Mouse (Mus musculus) T-helper 17 cell (primary cell): Measurements from ENCODE around the gene Rnf216.

ENCODE experiments used
- in situ Hi-C, 2 experiments: fragments of 300-600 bp; cut with MboI, MseI; formaldehyde crosslinking; loops; 1 replicate in 1 of 2; 2 replicates in 1 of 2; pipeline ENCODE4 v1.15.1; 2025; ENCODE audit warnings: high pct_unique_total_duplicates in 2 of 2

The Rnf216 gene

DNA sequence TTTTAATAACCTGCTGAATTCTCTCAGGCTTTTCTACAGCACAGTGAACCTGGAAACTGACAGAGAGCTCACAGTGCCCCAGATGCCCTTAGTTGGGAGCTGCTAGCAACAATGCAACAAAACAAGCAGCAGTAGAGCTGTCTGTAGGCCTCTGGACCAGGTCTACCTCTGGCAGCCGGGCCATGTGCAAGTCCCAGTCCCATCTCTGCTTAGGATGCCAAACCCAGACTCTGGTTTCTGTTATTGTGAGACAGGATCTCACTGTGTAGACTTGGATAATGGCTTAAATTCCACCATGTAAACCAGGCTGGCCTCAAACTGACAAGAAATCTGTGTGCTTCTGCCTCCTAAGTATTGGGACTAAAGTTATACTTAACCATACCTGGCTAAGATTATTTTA lies 11.2 kb downstream of the Rnf216 start:
- in situ Hi-C loops: no loop called here

DNA sequence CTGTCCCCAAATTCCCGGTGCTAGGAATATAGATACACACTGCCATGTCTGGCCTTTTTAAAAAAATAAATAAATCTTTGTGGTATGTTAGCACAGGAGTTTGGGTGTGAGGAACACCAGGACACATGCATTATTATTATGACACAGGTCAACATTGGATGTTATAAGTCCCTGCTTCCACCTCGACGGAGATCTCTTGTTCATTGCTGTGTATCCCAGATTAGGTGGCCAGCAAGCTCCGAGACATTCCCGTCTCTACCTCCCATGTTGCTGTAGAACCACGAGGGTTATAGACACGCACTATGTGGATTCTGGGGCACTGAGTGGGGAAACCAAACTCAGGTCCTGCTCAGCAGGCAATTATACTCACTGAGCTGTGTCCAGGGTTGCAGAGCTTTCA lies 17.5 kb downstream of the Rnf216 start:
- in situ Hi-C loops: no loop called here

DNA sequence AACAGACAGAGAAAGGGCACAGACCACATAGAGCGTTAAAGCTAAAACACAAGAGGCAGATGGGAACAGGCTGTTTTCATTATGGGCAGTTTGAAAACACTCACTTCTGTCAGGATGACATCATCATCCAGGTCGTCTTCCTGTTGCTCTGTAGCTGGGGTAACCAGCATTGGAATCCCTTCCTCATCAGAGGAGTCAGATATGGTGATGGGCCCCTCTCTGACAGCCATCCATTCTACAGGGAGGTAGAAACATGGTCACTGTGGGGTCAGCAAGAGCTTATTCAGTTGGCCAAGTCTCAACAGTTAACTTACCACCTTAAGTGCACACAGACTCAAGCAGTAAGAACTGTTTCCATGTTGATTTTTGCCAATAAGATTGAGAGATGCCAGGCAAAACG lies 19.9 kb downstream of the Rnf216 start:
- in situ Hi-C loops: no loop called here

DNA sequence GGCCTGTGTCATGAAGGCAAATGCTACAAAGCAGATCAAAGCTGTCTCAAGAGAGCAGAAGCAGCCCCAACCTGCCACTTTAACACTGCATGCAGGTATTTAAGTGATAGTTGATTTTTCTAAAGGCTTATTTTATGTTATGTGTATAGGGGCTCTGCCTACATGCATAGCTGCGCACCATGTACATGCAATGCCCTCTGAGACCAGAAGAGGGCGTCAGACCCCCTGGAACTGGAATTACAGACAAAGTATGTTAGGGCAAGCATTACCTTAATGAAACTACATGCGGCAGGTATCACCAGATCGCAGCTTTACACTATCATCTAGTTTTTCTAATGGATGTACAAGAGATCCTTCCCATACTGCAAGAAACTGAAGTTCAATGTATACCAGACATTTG lies 27.9 kb downstream of the Rnf216 start:
- in situ Hi-C loops: no loop called here

DNA sequence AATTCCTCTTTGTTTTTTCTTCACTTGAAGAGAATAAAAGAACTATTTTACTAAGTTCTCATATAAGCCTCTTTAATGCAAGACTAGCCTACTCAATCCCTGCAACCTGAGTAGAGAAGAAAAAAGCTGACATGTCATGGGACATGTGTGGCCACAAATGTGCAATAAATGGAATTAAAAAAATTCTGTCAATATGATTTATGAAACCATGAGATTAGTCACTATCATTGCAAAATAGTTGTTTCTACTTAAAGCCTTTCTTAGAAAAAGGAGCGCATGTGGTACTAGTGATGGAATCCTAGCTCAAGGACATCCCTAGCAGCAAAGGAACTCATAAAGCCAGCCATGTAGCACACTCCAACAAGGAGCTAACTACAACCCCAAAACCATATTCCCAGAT lies 33.0 kb downstream of the Rnf216 start:
- in situ Hi-C loops: no loop called here

DNA sequence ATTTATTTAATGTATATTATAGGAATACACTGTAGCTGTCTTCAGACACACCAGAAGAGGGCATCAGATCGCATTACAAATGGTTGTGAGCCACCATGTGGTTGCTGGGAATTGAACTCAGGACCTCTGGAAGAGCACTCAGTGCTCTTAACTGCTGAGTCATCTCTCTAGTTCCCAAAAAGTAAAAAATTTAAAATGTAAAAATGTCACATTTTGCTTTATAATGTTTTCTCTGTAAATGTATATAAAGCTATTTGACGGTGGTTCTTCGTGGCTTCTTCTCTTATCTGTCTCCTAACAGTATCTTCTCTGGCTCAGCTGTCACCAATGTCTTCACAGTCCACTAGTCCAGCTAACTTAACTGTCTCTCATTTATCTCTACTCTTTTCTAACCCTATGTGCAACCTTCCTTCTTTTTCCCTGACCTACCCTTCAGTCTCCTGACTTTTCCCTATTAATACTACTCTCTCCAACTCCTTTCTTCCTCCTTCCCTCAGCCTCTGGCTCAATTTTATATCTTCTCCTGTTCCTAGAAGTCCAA lies 36.1 kb downstream of the Rnf216 start:
- in situ Hi-C loops: no loop called here

DNA sequence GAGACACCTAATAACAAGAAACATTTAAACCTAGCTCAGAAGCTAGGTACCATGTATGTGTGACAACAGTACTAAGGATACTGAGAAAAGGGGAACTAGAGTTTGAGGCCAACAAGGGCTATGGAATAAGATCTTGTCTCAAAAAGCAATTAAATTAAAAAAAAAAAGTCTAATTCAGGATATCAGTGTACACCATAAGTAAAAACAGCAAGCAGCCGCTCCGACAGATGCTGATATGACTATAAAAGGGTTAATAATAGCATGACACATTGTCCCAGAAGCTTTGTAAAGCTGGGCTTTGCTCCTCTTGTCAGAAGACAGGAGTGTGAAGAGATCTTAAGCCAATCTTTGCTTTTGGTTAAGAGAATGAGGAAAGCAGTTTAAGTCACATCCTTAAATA lies 36.8 kb downstream of the Rnf216 start:
- in situ Hi-C loops: no loop called here

DNA sequence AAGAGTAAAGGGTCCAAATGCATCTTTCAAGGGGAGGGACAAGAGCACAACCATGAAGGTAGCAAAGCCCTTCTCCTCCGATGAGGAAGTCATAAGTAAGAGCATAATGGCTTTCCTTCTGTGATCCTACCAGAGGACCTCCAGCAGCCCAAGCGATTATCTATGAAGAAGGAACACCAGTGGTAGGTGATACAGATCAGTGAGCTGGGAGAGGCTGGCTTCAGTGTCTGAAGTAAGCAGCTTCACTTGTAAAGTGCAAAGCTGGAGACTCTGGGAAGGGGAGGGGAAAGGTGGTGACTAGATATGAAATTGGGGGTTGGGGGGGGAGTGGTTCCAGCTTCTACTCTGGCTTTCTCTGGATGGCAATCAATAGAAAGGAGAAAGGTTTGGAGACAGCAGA lies 43.7 kb downstream of the Rnf216 start:
- in situ Hi-C loops: no loop called here

DNA sequence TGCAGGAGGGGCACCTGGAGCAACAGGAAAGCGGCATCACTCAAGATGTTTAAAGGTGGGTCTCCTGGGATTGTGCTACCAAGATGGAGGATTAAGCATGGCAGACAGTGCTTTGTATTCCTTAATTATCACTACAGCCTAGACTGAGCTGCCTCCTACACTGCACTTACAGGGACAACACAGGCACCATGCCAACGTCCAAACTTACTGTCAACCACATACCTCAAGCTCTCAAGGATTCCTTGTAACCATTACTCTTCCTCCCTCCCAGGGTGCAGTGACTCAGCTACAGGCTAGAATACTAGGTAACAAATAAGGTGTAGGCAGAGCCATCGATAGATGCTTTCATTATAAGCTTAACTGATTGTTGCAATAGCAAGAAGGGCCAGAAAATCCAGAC lies 44.4 kb downstream of the Rnf216 start:
- in situ Hi-C loops: no loop called here

DNA sequence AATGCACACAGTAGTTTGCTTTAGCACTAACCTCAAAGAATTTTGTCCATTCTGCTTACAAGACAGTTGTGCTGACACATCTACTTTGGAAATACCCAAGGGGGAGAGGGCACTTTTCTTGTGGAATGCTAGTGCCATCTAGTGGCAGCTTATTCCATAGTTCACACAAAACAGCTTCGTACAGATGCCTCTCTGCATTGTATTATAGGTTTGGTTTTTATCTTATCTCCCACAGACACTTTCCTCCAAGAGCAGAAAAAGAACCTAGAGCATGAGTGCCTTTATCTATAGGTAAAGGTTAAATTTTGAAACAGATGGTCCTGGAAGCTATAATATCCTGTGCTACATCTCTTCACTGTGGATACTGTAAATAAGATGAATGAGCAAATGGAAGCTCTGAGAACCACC lies 46.2 kb downstream of the Rnf216 start:
- in situ Hi-C loops: no loop called here

DNA sequence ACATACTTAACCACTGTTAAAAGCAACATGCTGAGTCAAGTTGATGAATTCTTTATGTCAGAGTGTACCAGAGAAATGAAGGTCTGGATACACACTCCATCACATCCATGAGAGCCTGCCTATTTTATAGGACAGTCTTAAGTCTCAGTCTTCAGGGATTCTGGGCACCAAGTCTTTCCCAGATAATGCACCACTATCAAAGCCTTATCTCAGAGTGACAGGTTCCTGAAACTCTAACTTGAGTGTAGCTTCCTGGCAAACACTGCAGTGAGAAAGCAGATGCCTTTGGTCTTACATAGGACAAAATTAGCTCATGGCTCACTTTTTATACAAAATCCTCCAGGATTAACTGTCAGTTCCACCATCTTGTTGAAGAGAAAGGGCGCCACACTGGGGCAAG lies 46.7 kb downstream of the Rnf216 start:
- in situ Hi-C loops: no loop called here

DNA sequence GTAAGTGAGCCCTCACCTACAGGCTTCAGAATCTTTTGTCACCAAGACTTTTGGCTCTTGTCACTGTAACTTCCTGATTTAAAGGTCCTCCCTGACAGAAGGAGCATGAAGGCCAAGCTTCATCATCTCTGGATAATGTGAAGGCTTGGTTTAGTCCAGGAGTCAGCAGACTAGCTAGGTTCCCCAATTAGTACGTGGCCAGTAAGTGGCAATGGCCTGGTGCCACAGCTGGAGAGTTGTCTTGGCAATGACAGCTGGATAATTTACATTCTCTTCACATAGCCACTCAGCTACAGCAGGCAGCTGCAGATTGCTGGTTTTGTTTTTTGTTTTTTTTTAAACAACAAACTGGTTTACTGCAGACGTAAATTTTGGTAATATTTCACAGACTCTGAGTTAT lies 47.6 kb downstream of the Rnf216 start:
- in situ Hi-C loops: no loop called here

DNA sequence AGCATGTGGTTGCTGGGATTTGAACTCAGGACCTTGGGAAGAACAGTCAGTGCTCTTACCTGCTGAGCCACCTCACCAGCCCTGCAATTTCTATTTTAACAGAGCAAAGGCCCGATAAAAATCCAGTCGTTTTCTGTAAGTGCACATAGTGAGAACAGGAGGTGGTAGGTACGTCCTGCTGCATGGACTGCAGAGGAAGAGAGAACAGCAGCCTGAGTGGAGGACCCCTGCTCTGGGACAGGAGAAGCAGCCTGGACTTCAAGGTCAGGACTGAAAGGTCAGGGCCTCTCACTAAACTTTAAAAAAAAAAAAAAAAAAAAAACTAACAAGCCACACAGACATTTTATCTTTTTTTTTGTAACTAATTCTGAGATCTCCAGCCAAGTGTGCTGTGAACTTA lies 50.5 kb downstream of the Rnf216 start:
- in situ Hi-C loops: no loop called here

DNA sequence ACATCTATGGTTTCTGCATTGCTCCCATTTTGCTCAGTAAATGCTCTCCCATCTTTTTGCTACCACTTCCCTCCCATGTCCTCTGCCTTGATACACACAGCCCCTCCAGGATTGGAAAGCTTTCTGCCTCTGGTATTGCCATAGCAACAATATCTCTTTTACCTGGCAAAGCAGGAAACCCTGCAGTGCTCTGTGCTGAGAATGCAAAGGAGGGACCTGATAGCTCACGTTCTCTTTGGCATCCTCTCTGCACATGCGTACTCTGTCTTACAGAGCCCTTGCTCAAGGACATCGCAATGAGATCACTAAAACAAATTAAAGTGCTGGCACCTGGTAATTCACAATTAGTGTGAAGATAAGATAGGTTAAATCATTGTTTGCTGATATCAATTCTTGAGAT lies 51.3 kb downstream of the Rnf216 start:
- in situ Hi-C loops: no loop called here

DNA sequence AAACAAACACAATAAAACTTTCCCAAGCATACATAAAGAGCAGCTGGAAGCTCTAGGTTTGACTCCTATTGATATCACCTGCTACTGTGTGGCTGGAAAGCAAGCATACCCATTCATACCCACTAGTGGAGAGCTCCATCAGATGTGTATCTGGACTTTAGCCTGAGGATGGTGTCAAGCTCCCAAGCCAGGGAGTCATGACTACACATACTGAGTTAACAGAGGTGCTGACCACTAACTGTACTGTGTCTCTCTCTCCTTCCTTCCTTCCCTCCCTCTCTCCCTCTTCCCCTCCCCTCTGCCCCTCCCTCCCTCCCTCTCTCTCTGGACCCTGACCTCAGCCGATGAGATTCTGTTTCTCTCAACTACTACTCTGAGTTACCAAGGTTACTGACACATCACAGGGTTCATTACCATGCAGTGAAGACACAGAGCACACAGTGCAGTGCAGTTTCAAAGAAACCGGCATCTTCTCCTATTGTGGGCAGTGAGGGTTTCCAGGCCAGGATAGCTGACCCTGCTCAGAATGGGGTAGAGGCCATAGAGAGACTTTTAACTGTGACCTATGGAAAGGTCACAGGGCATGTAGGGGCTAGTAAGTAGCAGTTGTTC lies 51.9 kb downstream of the Rnf216 start:
- in situ Hi-C loops: no loop called here

DNA sequence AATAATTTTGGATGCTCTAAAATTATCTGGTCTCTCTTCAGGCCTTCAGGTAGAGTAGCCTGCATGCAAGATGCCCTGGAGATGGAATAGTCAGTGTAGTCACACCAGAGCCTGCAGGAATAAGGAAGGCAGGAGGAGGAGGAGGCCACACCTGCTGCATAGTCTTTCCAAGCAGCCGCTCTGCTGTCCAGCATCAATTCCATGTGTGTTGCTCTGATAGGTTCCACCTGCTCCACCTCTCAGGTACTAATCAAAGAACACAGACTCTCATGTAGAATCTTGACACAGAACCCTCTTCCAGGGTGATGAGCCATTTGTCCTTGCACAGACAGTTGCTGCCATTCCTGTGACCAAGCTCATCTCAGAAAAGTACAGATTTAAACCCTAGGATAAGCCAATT lies 52.8 kb downstream of the Rnf216 start:
- in situ Hi-C loops: no loop called here

DNA sequence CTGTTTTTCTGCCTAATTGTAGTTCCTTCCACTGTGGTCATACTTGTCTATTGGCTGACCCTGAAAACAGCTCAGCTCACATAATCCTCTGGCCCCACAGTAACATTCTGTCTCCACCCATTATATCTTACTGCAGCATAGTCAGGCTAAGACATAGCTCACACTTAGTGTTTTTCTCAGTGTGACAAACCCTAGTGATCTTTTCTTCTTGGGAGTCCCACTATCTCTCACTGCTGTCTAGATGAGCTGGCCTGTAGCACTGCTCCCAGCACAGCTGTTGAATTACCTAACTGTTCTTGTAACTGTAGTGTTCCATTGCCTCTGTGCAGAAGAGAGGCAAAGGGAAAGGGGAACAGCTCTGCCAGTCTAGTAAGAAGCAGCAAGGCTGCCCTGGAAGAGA lies 53.6 kb downstream of the Rnf216 start:
- in situ Hi-C loops: no loop called here

DNA sequence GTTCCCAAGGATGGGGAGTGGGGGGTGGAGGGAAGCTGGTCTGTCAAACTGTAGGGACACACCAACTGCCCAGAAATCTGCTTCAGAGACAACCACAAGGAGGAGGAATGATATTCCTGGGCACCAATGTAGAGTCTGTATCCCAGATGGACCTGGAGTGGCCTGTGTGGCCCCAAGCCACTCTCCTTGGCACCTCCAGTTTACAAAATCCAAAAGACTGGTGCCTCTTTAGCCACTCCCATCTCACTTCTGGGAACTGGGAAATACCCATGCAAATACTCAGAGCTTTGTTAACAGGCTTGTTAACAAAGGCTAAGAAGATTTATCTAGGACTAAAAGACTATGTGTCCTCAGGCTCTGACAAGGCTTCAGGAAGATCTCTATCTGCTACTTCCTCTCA lies 54.1 kb downstream of the Rnf216 start:
- in situ Hi-C loops: no loop called here

DNA sequence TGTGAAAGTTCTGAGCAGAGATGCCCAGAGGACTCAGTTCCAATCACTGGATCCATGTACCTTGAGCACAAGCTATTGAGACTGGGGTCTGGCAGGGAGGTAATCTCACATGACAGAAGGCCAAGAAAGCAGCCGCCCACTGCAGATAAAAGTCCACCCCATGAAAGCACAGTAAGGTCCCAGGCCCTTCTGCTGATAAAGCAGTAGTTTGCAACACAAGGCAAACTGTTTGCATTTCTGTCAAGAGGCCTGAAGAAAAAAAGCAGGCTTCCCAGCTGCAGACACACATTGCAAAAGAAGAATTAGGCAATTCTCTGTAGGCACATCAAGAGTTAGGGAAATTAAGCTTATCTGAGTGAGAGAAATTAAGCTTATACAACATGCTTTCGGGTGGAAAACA lies 54.6 kb downstream of the Rnf216 start:
- in situ Hi-C loops: no loop called here

DNA sequence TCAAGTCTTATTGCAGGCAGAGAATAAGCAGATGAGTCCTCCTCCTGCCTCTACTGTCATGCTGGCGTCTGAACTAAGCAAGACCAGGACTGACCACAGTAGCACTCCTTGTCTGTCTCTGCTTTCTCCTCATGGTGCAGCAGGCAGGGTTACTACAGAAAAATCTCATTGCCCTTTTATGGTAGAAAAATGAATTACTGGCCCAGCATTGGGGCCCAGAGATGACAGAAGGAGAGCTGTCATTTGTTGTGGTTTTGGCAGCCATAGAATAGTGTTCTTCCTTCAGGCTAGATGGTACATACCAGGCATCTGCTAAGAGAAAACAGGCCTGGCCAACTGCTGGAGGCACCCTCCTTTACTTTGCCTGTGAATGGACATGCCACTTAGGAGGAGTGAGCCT lies 55.0 kb downstream of the Rnf216 start:
- in situ Hi-C loops: no loop called here

DNA sequence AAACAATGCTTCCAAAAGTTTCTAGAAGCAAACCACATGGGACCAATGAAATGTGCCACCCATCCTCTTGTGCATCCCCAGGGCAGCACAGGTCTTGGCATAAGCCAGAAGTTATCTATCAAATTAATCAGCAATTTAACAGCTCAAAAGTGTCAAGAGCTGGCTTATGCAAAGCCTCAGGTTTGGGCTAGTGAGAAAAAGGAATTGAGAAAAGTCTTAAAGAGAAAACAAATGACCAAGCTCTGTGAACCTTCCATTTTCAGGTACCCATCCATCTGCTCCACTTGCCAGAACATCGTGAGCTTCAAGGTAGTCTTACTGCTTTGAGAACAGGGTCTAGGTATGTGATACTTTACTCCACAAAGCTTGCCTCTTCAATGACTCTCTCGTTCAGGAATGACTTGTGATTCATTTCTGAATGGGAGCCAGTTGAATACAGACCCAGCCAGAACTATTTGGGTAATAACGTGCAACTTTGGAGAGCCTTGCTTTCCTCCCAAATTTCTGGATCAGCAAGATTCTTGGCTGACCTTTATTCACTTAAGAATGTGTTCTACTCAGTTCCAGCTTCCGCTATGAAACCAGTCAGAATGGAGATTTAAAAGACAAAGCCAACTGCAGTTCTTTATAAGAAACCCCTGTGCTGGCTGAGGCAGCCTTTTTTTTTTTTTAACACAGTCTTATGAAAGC lies 56.5 kb downstream of the Rnf216 start:
- in situ Hi-C loops: no loop called here

DNA sequence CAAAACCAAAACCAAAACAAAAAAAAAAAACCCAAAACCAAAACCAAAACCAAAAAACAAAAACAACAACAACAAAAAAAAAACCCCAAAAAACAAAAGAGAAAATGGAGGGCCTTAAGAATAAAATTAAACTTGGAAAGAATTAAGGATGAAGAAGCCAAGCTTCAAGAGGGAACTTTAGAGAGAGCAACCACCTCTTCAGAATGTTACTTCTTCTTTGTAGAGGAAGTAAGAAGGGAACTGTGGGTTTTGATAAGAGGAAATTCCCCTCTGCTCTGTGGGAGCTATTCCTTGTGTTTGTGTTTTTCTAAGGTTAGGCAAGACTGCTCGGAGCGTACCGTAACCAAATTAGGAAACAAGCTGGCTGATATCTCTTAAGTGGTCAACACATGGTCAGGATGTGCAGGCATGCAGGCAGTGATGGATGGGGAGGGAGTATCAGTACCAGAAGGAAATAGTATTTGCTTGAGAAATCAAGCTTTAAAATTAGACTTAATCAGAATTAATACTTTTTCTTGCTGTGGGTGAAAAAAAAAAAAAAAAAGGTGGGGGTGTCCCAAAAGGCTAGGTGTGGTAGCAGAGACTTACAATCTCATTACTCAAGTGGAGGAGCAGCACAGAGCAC lies 57.2 kb downstream of the Rnf216 start:
- in situ Hi-C loops: no loop called here

DNA sequence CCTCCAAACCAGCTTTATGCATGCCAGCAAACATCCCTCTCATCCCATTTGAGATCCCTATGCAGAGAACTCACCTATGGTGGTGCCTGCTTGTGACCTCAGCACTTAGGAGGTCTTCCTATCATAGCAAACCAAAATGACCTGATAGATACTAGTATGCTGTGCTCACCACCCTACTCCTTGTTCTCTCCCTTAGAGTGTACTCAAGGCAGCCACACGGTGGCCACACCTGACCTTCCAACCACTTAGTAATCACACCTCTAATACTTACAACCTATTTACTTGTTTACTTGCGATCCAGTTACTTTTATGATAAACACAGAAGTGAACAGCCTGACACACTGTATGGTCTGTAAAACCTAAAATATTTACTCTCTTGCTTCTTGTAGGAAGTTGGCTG lies 58.1 kb downstream of the Rnf216 start:
- in situ Hi-C loops: no loop called here
